Mouse (Mus musculus): ENCODE measurements around the gene Papss2. TPM values are rescaled to one million over a fixed set of nuclear protein-coding genes. Genes with fewer than 3 reads are reported as not detected.

The Papss2 gene
- polyA plus RNA-seq (2015; fragmentation: Nextera tagmentation; extraction: Ambion mirVana), result 2.7 TPM in 2 replicates

DNA sequence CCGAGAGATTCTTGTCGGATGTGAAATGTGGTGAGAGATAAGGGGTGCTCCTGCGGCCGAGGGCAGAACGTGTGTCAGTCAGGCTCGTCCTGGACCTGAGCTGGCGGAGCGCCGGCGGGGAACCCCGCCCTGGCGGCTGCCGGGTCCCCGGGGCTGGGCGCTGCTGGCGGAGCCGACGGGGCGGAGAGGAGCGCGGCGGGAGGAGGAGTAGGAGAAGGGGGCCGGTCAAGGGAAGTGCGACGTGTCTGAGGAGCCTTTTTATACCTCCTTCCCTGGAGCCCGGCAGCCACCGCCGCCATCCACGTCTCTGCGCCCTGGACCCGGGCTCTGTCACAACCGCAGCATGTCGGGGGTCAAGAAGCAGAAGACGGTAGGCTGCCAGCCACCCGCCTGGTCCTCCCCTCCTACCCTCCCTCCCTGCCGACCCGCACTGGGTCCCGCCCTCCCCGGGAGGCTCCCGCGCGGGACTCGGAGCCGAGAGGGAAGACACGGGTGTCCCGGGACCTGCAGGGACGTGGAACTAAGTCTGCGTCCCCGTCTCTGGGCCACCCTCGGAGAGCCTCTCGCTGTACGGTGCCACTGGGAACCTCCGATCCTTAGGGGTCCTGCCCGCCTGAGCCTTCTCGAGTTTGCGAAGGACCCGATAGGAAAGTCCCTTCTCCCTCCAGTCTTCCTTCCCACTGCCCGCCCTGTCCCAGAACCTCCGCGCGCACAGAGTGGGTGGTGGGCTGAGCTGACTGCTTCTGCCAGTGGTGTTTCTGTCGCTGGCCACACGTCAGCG is at the start of gene Papss2:
Papss2 (plus strand) TSS at position 285 of the 781 bp plus-strand sequence.
- DNase-seq (ENCODE audit: low spot score), result peak; percentile 44

DNA sequence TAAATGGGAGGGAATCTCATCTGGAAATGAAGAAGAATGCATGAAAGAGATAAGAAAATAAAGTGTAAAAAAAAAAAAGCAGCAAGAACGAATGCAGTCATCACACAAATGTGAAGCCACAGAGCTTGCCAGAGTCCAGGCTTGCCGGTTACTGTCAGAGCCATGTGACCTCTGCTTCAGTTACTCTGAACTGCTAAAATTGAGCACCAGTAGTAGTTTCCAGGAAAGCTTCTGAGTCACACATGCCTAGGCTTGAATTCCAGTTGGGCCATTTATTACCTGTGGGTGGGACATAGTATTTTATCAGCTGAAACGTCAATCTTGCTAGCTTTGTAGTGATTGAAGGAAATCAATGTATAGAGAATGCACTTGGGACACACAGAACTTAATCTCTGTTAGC is 48.2 kb upstream of the Papss2 start:
- no peak for DNase-seq (ENCODE audit: low spot score)

DNA sequence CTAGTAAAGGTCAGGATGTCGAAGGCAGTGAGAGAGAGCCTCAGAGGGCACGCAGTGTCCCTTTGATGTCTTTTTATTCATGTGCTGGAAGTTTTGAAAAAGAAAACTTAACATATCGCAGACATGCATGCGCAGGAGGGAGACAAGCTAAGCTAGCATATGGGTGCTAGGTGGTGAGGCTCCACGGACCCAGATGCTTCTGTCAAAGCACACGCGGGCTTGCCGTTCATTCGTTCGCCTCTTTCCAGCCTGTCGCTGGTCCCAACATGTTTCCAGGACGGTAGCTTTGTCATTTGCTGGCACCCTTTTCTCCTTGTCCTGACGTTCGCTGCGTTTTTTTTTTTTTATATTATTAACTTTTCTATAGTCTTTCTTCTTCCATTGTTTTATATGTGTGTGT is 47.4 kb upstream of the Papss2 start:
- DNase-seq (ENCODE audit: low spot score), result no peak

DNA sequence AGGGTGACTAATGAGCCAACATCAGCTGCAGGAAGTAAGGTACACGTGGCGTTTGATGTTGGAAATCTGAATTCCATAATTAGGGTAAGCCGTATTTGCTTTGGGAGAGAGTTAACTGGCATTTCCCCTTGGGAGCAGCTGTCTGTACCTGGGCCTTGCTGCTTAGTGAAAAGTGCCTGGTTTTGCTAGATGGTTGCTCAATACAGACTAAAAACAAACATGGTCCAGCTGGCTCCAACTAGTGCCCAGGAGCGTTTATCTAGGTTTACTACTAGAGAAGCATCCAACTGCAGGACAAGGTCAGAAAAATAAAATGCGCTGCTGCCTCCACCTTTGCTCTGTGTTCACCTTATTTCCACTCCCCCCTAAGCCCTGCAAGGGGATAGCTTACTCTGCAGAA is 45.1 kb upstream of the Papss2 start:
- no peak for DNase-seq (ENCODE audit: low spot score)

DNA sequence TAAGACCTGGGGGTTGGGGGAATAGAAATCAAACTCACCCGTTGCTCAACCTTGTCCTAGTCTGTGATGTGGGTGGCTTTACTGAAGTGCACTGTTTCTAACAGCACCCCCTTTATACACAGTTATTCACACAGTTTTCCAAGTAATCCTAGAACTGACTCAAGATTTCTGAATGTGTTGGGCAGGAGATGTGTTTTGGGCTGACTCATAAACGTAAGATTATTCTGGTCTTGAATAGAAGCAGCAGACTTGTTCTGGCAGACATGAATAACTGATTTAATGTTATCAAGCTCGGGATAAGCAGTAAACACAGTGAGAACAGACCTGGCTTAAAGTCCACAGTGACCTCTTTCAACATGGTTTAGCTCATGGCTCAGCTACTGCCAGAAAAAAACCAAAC is 44.1 kb upstream of the Papss2 start:
- DNase-seq (ENCODE audit: low spot score), result no peak

DNA sequence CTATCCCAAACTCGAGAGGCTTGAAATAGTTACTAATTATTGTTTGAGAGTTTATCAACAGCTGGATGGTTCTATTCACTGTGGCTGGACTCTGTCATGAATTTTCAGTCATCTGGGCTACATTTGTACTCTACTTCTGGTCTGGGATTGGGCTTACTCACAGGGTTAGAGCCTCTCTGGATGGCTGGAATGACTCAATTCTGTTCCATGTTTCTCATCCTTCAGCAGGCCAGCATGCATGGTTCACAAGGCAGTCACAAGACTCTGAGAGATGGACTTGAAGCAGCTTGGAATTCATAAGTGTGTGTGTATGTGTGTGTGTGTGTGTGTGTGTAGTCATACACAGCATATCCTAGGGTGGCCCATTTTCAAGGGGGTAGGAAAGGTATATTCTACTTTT is 43.5 kb upstream of the Papss2 start:
- DNase-seq (ENCODE audit: low spot score), result no peak

DNA sequence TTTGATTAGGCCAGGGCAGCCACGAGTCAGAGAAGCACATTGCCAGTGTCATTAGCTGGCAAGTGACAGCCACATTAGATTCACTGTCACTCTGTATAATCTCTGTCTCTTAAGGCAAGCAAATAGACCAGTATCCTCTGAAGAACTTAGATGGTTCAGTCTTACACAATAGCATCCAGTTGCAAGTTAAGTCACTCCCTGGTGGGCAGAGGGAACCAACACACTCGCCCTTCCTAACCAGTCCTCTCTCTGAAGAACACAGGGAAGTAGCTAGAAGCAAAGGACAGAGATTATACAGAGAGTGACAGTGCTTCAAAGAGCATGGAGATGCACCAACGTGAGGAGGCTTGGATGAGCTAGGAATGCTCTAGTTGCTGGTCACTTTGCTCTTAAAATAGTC is 42.3 kb upstream of the Papss2 start:
- no peak for DNase-seq (ENCODE audit: low spot score)

DNA sequence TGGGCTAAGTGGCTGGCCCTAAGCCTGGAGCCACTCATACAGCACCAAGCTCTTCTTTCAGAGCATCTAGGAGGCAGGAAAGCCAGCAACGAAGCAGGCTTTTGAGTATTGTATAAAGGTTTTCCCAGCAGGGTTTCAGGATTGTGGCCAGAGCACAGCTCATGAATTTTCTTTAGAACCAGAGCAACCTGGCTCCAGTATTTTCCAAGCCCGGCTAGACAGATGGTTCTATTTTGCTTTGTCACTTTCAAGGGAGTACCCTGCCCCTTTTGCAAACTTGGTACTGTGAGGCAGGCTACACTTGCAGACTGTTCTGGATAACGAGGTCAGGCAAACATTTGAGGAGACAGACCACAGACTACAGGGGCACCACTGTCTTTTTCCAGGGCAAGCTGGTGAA is 40.3 kb upstream of the Papss2 start:
- DNase-seq (ENCODE audit: low spot score), result no peak

DNA sequence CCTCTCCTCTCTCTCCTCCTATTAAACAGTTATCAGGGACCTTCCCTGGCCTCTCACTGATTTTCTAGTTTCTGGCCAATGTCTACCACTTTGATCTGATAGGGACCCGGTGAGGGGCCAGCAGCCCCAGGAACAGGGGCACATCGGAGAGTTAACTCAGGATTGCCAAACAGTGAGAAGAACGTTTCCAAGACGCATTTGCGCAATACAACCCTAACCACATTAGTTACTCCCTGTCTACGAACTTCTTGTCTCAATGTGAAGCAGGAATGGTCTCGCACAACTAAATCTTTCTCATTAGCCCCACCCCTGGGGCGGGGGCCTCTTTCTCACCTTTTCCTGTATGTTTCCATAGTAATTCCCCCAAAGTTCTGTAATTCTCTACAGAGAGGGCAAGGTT is 28.6 kb upstream of the Papss2 start:
- no peak for DNase-seq (ENCODE audit: low spot score)

DNA sequence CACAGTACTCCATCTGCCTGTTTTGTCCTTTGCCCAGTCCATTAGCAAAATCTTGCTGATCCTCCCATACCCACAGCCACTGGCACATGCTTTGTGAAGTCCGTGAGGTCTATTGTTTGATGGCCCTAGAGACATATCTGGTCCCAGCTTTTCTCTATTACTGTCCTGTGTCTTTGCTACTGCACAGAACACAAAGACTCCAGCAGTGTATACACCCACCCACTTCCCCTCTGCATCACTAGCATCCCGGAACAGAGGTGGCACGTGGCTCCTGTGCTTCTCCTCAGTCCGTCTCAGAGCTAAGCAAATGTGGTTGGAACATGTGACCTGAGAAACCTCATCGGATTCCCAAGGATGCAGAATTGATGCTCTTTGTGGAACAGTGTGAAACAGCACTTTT is 28.1 kb upstream of the Papss2 start:
- no peak for DNase-seq (ENCODE audit: low spot score)

DNA sequence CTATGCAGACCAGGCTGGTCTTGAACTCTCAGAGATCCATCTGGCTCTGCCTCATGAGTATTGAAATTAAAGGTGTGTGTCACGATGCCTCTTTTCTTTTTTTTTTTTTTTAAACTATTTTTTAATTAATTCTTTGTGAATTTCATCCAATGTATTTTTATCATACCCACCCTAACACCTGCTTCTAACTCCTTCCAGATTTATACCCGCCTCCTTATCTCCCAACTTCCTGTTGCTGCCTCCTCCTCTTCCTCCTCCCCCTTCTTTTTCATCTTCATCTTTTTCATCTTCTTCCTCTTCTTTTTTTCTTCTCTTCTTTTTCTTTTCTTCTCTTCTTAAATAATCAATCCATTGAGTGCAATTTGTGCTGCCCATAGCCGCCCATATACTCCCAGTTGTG is 27.1 kb upstream of the Papss2 start:
- DNase-seq (ENCODE audit: low spot score), result no peak

DNA sequence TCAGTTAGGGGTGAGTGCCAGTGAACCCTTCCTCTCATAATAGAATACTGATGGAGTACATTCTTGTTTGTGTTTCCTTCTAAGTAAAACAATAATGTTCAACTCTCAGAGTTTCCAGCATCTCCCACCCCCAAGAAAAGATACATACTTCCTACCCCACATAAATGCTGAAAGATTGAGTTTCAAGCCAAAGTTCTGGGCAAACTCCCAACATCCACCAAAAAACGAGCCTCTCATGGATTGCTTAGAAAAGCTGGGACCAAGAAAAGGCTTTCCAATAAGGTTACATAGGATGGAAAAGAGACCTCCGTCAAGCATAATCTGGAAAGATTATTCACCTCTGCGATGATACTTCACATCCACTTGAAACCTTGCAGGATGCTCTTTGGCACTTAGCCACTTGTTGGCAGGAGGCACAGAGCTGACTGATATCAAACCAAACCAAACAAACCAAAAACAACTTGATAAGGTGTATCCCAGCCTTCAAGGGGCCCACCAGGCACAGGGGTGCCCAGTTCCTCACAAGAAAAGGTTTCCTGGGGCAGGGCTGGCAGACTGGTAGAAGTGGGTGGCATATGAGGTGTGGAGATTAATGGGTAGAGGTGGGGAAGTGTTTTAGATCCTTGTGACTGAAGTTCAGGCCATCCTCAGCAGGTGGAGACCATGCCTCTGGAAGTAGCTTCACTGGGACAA is 26.5 kb upstream of the Papss2 start:
- no peak for DNase-seq (ENCODE audit: low spot score)

DNA sequence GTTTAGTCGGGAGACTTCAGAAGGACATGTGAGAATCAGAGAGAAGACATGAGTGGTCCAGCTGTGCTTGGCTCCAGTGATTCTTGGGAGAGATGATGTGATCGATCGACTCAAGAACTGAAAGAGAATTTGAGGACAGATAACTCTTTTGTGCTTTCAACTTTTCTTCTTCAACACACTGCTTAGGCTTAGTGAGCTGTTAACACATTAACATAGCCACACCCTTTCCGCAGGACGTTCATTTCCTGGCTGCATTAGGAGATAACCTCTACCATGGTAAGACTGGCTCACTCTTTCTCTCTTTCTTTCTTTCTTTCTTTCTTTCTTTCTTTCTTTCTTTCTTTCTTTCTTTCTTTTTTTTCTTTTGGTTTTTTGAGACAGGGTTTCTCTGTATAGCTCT is 25.9 kb upstream of the Papss2 start:
- DNase-seq (ENCODE audit: low spot score), result no peak

DNA sequence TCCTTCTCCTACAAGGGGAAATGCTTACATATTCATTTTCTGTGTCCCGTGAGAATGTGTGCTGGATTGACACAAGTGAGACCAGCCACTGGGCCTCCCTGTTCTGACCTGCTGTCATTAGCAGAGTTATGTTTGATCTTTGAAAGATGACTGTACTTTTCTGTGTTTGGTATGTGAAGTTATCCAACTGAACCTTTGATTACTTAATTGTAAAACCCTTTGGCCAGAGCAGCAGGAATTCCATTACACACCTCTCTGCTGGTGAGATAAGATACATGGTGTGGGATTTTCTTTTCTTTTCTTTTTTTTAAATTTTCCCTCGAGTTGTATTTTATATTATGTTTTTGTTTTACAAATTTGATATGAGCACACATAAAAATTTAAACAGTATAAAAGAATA is 23.4 kb upstream of the Papss2 start:
- DNase-seq (ENCODE audit: low spot score), result no peak

DNA sequence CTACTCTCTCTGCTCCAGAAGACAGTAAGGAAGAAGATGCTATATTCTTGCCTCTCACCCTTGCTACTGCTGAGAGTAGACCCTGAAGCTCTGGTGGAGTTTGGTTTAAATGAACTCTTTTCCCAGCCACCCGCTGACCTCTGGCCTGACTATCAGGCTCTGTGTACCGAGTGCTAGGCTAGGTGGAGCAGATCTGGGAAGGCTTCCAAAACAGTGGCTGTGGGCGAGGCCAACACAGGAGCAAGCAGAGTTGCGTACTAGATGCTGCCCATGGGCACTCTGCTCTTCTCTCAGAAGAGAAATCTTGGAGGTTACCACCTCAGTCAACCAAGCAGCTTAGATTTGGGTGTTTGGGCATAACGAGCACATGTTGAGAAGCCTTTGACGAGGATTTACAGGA is 22.3 kb upstream of the Papss2 start:
- DNase-seq (ENCODE audit: low spot score), result no peak

DNA sequence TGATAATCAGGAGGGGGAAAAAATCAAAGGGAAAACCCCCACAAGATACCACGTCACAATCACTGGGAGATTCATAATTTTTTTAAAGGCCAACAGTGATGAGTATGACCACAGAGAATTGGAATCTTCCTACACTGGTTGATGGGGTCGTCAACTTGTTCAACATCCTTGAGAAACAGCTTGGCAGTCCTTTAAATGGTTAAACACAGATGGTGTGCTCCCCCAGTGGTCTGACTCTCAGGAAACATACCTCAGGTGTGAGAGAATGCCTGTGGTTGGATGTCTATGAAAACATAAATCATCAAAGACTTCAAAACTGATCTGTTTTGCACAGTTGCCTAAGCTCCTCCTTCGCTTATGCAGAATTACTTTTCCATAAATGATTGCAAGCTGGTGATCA is 20.7 kb upstream of the Papss2 start:
- peak; percentile 85 for DNase-seq (ENCODE audit: low spot score)

DNA sequence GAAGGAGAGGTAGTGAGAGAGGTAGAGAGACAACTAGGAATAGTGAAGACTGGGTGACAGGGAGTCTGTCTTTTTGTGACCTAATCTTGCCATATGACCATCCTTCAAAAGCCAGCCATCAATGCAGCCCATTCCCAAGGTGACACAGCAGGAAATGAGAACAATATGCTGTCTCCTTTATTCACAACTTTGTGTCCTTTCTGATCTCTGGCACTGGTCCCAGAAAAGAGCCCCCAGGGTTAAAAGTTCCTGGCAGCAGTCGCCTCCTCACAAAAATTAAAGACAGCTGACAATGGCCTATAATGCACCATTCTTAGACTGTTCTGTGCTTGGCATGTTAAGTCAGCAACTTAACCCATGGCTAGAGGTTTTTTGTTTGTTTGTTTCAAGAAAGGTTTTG is 17.8 kb upstream of the Papss2 start:
- no peak for DNase-seq (ENCODE audit: low spot score)

DNA sequence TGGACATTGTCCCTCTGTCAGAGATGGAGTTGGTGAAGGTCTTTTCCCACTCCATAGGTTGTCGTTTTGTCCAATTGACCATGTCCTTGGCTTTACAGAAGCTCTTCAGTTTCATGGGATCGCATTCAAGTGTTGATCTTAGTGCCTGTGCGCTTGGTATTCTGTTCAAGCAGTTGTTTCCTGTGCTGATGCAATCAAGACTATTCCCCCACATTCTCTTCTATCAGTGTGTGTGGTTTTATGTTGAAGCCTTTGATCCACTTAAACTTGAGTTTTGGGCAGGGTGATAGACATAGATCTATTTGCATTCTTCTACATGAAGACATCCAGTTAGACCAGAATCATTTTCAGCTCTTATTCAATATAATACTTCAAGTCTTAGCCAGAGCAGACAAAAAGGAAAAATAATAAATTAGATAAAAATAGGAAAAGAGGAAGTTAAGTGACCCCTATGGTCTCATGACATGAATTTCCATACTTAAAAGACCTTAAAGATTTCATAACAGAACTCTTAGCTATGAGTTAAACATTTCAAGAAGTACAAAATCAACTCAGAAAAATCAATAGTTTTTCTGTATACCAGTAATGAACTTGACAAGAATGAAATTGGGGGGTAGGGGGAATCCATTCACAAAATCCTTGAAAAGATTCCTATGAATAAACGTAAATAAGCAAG is 12.4 kb upstream of the Papss2 start:
- peak; percentile 28 for DNase-seq (ENCODE audit: low spot score)

DNA sequence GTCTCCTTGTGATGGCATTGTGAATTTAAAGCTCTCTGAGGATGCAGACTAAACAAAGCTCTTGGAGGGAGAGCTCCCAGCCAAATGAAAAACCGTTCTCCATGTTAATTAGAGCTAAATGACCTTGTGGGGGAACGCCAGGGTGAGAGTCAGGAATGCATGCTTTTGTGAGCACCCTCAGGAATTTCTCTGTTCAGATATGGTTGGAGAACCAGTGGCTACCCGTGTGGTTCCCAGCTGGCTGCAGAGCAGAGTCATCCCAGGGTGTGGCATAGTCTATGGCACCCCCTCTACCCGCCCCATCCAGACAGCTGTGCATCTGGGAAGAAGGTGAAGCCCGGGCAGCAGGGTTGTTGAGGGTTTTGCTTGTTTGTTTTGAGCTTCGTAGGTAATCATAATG is 7.9 kb upstream of the Papss2 start:
- DNase-seq (ENCODE audit: low spot score), result no peak

DNA sequence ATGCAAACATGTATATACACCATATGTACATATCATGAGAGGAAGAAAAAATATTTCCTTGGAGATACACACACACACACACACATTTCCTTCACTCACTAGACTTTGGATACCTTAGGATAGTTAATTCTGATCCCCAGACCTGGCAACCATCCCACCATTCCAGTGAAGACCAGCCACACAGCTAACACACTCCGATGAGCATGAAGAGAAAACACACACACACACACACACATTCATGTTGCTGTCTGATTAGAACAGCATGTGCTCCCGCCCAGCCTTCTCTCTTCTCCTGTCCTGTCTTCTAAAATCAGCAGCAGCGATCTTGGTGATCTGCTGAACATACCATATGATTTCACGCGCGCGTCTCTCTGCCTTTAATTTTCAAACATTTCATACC is 2.8 kb upstream of the Papss2 start:
- no peak for DNase-seq (ENCODE audit: low spot score)

DNA sequence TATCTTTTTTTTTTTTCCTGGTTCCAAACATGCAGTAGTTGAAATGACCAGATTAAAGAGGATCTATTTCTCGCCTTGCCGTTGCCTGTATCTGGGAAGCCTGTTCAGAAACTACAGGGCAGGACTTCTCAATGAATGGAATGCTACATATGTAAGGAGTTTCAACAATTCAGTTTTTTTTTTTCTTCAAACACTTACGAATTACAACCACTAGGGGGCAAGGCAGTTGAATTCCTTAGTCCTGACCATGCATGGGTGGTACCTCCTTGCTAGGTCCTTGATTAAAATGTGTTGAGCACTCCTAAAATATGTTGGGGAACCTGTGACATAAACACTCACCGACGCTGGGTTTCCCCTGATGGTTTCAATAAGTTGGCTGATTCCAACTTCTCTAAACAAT is 1.7 kb upstream of the Papss2 start:
- peak; percentile 66 for DNase-seq (ENCODE audit: low spot score)

DNA sequence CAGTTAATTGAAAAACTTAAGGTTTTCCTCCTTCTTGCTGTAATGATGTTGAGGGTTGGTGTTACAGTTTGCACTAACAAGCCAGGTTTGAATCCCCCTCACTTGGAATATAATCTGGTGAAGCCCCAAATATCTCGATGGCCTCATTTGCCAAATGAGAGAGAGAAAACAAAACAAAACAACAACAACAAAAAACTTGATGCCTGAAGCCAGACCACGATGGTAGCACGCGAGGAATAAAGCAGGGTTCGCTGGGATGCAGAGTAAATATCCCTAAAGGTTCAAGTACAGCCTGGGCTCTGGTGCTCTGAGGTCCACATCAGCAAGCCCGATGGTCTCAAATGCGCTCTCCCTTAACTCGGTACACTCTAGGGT is 472 bp upstream of the Papss2 start:
- no peak for DNase-seq (ENCODE audit: low spot score)

DNA sequence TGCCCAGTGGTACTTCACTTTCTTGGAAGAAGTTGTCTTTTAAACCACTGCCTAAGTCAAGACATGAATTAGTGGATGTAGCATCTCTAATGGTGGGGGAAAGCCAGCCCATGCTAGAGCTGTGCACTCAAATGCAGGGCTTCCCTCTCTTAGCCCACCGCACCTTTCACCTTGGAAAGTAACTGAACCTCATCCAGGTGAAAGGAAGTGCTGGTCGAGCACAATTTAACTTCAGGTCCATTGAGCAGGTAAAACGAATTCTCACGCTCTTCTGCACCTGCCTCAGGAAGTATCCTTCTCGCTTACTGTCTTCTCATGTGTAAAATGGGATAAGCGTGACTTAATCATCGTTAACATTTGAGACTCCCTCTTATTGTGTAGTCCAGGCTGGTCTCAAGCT is 3.4 kb downstream of the Papss2 start:
- DNase-seq (ENCODE audit: low spot score), result no peak

All from thymus, postnatal 0 days (tissue).